Mouse (Mus musculus): ENCODE results near the gene Tbc1d16.
"Not testable (repeated sequence)": the region's sequence is repeated elsewhere in the genome, so short reads cannot be mapped to it uniquely, and the experiment has no call there.

The Tbc1d16 gene

GRCm38 (mm10) chr11:119228091-119228781 is at the start of gene Tbc1d16, which contains the start of gene Ccdc40:
Gene Tbc1d16 (minus strand): TSS chr11:119228499.
Gene Ccdc40 (plus strand): TSS chr11:119228572.
- peak; percentile 85 for DNase-seq (ENCODE audit: inconsistent ontology term)

- no peak for DNase-seq (ENCODE audit: inconsistent ontology term)
Measured at GRCm38 (mm10) chr11:119273186-119273930, 45.1 kb upstream of the Tbc1d16 start.

- not testable (repeated sequence) for DNase-seq (ENCODE audit: inconsistent ontology term)
Measured at GRCm38 (mm10) chr11:119272492-119272891, 44.2 kb upstream of the Tbc1d16 start.

DNA sequence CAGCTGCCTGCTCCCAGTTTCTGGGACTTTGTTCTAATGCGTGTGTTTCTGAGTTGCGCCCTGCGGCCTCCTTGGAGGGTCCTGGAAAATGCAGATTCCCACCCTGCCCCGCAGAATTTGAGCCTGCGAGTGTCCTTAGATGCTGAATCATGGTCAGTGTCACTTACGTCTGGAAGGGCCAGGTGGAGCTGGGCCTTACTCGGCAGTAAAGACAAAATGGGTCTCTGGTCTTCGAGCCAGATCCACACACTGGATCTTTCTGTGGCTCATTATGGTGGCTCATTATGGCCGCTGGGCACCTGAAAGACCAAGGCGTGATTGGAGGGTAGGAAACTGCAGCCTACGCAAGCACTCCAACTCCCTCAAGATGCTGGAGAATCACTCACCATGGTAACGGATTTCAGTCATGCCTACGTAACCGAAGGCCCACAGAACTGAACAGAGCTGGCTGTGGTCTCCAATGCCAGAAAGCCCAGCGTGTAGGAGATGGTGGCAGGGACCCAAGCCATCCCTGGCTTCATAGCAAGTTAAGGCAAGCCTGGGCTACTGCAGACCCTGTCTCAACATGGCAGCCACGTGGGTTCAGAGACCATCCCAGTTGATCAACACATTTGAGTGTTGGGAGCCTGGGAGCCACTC is 40.4 kb upstream of the Tbc1d16 start:
- DNase-seq (ENCODE audit: inconsistent ontology term): no peak

DNA sequence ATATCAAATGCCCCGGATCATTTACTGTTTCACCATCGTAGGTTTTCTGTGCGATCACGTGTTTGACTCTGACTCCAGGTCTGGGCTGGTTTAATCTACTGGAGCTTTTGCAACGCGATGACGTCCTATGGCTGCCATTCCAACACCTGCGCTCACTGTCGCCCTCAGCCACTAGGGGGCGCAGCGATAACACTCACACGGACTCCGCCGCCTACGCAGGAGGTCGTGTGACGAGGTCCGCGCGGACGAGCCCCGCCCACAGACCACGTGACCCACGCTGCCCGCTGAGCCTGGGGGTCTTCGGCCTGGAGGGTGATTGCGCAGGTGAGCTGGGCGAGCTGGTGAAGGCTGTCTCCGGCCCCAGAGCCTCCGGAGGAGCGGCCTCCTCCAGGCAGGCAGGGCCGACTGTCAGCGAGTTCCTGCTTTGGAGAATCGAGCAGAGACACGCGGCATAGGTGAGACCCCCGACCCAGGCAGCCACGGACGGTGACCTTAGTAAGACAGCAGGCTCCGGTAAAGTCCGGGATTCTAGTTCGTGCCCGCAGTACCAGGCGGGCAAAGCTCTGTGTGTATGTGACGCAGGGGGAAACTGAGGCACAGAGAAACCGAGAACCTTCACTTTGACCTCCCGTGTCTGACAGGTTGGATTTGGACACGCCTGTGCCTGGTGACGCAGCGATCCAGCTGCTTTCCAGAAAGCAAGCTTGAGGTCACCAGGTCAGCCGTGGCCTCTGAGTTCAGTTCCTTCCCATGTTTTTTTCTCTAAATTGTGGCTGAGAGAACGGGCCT is 39.7 kb upstream of the Tbc1d16 start, which contains the start of gene Gaa:
Gene Gaa, plus strand, starts transcription at position 120 of the 789 bp plus-strand sequence.
- DNase-seq (ENCODE audit: inconsistent ontology term): peak; percentile 88

DNA sequence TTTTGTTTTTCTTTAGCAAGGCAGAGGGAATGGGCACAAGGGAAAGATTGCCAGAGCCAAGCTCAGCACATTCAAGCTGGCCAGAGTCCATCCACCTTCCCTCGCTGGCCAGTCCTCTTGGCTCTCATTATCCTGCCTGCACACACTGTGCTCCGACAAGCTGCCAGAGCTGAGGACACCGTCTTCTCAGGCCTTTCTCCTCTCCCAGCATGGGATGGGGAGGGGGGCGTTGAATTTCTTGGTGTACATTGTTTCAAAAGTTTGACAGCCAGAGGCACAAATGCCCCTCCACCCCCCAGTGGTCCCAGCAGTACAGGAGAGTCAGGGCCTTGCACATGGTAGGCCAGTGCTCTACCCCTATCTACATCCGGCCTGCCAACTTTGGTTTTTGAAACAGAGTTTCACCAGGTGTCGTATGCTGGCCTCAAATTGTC is 39.0 kb upstream of the Tbc1d16 start:
- DNase-seq (ENCODE audit: inconsistent ontology term): peak; percentile 48

DNA sequence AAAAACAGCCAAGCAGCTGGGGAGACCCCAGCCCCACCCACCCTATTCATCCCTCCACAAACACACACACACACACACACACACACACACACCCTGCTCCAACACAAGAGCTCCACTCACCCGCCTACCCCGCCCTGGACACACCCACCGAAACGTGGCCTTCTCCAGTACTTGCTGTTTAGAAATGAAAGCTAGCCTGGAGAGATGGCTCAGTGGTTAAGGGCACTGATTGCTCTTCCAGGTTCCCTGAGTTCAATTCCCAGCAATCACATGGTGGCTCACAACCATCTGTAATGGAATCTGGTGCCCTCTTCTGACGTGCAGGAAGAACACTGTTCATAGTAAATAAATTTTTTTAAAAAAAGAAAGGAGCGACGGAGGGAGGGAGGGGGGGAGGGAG is 37.5 kb upstream of the Tbc1d16 start:
- DNase-seq (ENCODE audit: inconsistent ontology term): no peak

DNA sequence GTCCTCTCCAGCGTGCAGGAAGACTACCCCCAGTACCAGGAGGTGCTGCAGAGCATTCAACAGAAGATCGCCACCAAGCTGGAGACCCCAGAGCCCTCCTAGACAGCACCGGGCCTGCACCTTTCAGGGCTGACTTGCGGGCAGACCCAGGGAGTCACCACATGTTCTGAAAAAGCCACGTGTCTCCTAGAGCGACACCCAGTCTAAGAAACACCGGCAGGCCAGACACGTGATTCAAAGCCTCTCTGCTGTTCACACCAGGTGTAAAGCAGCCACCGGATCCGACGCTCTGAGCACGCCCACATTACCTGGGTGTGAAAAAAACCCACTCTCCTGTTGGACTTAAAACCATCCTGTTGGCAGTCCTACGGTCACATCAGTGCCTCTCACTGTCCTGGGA is 36.1 kb upstream of the Tbc1d16 start:
- no peak for DNase-seq (ENCODE audit: inconsistent ontology term)

DNA sequence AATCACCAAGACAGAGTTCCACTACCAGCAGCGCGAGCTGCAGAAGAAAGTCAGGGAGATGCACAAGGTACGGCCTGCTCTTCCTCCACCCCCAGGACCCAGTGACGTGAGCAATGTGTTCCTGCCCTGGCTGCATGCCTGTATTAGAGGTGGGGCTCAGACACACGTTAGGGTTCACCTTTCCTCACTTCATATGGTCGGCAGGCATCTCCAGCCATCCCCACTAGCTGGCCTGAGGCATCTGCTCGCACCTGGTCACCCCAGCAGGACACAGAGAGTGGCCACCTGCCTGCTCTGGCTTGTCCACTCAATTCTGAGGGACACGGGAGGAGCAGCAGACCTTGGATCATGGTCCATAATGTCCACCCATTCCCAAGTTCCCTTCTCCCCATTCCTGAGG is 31.7 kb upstream of the Tbc1d16 start:
- no peak for DNase-seq (ENCODE audit: inconsistent ontology term)

DNA sequence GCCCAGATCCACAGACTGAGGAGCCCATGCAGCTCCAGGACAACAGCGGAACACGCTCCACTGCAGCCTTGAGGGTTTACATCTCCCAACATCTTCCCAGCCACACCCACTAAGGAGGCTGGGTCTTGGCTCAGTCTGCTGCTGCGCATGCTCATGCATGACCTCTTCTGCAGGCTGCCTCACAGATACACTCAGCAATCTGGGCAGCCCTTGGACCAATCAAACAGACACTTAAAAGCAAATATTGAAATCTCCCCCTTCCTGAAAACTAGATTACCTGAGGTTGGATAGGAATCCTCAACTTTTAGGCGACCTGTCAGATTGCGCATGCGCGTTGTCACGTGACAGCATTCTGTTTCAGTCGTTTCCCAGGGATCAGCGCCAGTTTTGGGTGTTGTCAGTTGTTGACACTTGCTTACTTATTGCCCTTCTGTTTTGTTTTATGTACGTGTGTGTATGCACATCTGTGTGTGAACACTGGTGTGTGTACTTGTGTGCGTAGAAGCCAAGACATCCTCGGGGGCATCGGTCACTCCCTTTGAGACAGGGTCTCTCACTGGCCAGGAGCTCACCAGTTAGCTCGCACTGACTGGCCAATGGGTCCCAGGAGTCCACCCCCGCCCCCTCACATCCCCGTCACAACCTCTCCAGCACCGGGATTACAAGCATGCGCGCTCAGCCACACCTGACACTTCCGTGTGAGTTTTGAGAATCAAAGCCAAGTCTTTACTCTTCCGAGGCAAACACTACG is 30.4 kb upstream of the Tbc1d16 start:
- peak; percentile 62 for DNase-seq (ENCODE audit: inconsistent ontology term)

- DNase-seq (ENCODE audit: inconsistent ontology term): no peak
Measured at GRCm38 (mm10) chr11:119258216-119258571, 29.9 kb upstream of the Tbc1d16 start.

- not testable (repeated sequence) for DNase-seq (ENCODE audit: inconsistent ontology term)
Measured at GRCm38 (mm10) chr11:119256557-119256956, 28.3 kb upstream of the Tbc1d16 start.

- peak; percentile 33 for DNase-seq (ENCODE audit: inconsistent ontology term)
Measured at GRCm38 (mm10) chr11:119252854-119253541, 24.7 kb upstream of the Tbc1d16 start.

DNA sequence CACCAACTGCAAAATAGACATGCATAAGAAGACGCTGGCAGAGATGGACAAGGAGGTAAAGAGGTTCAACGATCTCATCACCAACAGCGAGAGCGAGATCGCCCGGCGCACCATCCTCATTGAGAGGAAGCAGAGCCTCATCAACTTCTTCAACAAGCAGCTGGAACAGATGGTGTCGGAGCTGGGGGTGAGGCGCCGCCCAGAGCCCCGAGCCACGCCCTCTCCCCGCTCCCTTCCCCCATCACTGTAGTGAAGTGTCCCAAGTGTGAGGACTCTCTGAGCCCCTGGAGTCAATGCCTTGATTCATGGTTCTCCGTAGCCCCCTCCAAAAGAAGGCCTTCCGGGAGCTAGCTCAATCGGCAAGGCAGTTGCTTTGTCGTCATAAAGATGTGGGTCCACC is 22.7 kb upstream of the Tbc1d16 start:
- DNase-seq (ENCODE audit: inconsistent ontology term): no peak

DNA sequence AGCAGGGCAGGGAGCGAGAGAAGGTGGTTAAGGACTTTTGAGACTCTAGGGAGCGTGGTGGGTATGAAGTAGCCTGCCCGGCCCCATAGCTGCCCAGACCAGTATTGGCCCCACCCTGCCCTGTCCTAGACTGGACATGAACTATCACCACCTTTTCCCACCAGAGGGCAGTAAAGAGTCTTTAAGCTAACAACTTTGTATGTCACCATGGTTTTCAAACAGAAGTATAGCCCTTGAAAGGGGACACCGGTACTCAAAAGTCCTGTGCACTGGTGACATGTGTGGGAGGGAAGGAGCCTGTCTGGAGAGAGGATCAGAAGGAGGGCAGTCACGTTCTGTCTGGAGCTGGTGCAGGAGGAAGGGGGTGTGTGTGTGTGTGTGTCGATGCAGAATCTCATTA is 20.7 kb upstream of the Tbc1d16 start:
- DNase-seq (ENCODE audit: inconsistent ontology term): peak; percentile 55

- DNase-seq (ENCODE audit: inconsistent ontology term): not testable (repeated sequence)
Measured at GRCm38 (mm10) chr11:119245543-119245942, 17.2 kb upstream of the Tbc1d16 start.

DNA sequence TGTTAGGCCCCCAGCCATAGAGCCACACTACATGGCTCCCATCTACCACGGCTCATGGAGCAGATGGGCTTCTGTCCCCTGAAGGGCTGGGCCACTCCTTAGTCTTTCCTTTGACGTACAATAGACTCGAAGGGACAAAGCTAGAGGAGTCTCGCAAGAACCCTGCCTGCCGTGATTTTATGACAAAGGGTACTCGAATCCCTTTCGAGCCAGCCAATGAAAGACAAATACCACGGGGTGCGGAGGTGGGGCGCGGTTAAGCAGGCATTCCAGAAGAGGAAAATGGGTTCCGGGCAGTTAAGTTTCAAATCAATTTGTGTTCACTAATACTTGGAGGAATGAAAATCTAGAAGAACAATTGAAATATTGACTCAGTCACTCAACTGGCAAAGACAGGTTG is 11.2 kb upstream of the Tbc1d16 start:
- no peak for DNase-seq (ENCODE audit: inconsistent ontology term)

GRCm38 (mm10) chr11:119238305-119238721 is 10.0 kb upstream of the Tbc1d16 start:
- peak; percentile 37 for DNase-seq (ENCODE audit: inconsistent ontology term)

- no peak for DNase-seq (ENCODE audit: inconsistent ontology term)
Measured at GRCm38 (mm10) chr11:119237568-119238304, 9.4 kb upstream of the Tbc1d16 start.

DNA sequence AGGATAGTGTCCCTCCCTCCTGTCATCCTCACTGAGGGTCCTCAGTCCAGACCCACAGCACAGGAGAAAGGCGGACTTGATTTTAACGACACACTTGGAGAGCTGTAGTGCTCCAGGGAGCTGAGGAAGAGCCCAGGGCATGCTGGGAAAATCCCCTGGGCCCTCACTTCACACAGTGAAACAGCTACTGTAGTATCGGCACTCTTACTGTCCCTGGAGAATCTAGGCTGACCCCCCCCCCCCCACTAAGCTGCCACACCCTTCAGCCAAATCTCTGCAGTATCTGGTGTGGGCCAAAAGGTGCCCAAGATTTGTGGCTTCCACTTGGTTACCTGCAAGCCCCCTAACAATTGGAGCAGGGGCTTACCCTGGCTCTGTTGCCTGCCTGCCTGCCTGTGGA is 8.7 kb upstream of the Tbc1d16 start:
- no peak for DNase-seq (ENCODE audit: inconsistent ontology term)
